Mouse (Mus musculus) urinary bladder, postnatal 14 days (tissue): ENCODE results near the gene Slc25a39.

Experiments used
- DNase-seq: peaks from one replicate; pipeline ENCODE4 v3.0.0; 2021; ENCODE audit warnings: low spot score

Gene Slc25a39

DNA sequence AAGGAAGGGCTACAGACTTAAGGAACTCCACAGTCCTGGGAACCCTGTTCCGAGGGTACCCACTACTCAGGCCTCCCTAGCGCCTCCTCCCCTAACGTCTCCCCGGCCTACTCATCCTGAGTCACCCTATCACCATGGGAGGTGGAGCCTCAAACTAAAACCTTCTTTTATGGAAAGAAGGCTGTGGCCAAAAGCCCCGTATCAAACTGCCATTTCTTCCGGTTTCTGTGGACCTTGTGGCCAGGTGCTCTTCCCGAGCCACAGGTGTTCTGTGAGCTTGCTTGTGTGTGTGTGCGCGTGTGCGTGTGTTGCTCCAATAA is 28.7 kb upstream of the Slc25a39 start:
- no peak for DNase-seq

DNA sequence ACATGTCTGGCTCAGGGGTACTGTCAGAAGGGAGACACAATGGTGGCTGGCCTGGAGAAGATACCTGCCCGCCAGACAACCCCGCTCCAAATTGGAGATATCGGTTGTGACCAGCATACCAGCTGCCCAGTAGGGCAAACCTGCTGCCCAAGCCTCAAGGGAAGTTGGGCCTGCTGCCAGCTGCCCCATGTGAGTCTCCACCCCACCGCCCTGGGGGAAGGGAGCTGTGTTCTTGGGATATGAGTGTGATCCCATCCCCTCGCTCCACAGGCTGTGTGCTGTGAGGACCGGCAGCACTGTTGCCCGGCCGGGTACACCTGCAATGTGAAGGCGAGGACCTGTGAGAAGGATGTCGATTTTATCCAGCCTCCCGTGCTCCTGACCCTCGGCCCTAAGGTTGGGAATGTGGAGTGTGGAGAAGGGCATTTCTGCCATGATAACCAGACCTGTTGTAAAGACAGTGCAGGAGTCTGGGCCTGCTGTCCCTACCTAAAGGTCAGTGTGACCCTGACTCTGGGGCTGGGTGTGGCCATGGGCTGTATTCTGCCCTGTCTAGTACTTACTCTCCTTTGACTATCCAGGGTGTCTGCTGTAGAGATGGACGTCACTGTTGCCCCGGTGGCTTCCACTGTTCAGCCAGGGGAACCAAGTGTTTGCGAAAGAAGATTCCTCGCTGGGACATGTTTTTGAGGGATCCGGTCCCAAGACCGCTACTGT is 28.2 kb upstream of the Slc25a39 start:
- peak; percentile 52 for DNase-seq

DNA sequence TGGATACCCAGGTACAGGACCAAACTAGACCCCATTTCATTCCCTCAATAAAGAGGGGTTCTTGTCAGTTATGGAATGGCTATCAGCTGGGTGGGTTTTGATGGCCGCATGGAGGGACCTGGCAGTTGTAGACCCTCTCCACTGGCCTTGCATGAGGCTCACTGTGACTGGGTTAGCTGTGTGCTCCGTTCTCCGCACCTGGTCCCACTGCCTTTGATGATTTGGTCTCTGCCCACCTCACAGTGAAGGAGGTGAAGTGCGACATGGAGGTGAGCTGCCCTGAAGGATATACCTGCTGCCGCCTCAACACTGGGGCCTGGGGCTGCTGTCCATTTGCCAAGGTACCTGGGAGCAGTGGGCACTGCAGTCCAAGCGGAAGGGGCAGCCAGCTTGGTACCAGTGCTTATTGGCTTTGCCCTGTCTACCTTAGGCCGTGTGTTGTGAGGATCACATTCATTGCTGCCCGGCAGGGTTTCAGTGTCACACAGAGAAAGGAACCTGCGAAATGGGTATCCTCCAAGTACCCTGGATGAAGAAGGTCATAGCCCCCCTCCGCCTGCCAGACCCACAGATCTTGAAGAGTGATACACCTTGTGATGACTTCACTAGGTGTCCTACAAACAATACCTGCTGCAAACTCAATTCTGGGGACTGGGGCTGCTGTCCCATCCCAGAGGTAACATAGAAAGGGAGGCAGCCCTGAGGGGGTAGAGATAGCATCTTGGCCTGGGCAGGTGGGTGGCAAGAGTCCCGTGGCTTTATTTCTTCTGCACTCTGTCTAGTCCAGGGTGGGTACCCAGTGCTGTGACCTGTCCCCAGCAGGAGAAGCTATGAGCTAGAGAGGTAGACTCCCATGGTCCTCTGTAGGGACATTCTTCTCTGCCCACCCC is 27.3 kb upstream of the Slc25a39 start:
- no peak for DNase-seq

DNA sequence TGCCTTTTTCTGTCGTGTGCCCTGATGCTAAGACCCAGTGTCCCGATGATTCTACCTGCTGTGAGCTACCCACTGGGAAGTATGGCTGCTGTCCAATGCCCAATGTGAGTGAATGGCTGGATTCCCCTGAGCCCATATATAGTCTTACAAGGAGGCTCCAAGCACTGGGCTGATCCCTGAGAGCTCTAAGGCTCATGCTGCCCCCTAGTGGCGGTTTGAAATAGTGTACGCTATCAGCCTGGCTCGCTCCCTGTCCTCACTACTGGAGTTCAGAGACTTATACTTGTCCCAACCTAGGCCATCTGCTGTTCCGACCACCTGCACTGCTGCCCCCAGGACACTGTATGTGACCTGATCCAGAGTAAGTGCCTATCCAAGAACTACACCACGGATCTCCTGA is 26.7 kb upstream of the Slc25a39 start:
- peak; percentile 87 for DNase-seq

DNA sequence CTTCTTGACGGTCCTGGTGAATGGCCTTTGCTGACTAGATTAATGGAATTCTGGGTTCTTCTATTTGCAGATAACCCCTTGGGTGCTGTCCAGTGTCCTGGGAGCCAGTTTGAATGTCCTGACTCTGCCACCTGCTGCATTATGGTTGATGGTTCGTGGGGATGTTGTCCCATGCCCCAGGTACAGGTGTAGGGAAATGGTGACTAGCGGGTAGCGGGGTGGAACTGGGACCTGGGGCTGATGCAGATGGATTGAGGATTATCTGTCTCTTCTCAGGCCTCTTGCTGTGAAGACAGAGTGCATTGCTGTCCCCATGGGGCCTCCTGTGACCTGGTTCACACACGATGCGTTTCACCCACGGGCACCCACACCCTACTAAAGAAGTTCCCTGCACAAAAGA is 26.1 kb upstream of the Slc25a39 start:
- DNase-seq: no peak

DNA sequence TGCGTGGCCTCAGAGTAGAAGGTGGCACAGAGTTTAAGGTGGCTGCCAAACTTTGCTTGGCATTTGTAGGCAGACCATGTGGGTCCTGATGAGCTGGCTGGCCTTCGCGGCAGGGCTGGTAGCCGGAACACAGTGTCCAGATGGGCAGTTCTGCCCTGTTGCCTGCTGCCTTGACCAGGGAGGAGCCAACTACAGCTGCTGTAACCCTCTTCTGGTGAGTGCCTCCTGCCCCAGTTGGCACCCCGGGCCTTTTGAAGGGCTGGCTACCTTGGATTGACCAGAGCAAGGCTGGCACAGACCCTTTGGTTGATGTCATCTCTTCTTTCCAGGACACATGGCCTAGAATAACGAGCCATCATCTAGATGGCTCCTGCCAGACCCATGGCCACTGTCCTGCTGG is 25.1 kb upstream of the Slc25a39 start:
- no peak for DNase-seq

DNA sequence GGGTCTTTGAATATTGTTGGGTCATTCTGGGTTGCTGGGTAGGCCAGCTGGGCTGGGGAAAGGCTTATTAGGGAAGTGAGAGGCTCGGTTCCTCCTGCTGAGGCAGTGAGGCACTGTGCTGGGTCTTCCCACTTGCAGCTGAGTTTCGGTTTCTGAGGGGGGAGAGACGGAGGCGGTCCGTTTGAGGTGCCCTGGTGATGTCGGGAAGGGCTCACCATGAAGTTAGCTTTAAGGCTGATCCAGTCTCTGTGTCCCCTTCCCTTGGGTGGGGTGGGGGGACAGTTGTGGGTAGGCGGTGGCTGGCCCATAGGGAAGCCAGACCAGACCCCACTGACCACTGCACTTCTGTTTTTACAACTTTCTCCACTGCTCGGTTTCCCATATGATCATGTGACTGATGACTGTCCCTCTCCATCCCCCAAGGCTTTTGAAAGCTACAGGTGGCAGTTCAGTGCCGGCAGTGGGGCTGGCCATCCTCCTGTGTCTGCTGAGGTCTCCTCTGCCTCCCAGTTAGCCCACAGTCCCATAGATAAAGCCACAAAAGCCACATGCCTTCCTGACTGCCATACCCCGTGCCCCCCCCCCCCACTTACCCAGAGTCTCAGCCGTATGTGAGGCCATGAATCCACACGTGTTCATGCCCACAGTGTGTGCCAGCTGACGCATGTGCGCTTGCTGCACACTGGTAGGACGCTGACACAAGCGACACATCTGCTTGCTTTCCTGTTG is 24.5 kb upstream of the Slc25a39 start:
- no peak for DNase-seq

DNA sequence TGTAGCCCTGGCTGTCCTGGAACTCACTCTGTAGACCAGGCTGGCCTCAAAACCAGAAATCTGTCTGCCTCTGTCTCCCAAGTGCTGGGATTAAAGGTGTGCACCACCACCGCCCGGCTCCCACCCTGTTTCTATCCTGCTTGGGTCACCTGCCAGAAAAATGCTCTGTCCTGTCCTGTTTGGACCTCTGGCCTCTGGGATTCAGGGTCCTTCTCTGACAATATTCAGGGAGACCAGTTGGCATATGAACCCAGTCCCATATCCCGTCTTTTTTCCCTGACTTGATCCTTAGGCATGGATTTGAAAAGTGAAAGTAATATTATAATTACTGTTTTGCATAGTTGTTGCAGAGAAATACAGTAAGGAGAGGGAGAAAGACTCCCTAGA is 24.0 kb upstream of the Slc25a39 start:
- no peak for DNase-seq

DNA sequence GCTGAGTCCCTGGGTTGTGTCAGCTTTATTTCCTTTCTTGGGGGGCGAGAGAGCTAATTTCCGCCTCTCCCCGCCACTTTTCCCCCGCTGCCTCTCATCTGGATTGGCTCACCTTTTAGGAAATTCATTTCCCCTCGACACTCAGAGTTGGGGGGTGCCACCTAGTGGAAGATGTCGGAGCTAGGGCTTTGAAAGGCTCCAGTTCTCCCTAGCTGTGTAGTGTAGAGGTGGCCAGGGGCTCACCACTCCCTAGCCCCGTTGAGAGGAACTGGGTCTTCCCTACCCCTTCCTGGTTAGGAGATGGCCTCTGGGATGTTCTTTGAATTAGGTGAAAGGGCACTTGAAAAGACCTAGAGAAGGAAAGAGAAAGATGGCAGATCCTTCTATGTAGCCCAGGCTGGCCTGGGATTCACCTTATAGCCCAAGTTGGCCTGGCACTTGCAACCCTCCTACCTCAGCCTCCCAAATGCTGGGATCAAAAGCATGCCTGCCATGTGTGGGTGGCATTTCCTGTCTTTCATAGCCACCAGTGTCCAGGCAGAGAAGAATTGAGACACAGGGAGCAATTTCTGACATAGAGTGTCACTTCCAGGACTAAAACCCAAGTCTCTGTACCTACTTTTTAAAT is 23.4 kb upstream of the Slc25a39 start:
- DNase-seq: peak; percentile 87

DNA sequence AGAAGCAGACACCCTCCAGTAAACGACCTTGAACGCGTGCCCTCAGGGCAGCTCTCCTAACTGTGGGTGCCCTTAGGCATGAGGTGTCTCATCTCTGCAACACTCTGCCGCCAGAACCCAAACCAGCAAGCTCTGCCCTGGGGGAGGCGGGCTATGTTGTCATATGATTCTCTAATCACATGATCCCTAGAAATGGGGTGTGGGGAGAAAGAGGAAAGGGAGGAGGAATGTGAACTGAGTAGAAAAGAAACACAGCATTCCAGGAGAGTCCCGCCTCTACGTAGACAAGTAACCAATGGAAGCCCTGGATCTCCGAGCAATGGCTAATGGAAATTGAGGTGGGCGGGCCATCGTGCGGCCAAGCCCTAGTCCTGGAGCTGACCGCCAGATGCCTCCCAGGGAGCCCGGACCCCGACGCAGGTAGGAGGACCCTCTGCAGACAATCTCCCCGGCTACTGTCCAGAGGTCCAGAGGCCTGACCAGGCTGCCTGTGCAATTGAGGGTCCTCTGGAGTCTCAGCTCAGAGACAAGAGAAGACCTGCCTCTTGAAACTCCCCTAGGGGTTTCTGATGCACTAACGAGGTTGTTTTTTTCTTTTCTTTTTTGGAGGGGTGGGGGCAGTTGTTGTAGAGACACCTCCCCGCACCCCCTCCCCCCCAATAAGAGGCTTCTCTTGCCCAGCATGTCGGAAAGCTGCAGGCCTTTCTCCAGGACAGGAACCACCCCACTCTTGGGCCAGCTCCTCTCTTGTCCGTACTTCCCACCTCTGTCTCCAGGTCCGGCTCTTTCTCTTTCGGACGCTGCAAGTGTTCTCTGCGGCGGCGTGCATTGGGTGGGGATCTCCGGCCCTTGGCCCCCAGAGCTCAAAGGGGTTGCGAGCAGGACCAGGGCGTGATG is 22.6 kb upstream of the Slc25a39 start, which contains the start of gene Grn:
Gene Grn (plus strand): TSS at position 195 of the 897 bp plus-strand sequence.
- peak; percentile 91 for DNase-seq

DNA sequence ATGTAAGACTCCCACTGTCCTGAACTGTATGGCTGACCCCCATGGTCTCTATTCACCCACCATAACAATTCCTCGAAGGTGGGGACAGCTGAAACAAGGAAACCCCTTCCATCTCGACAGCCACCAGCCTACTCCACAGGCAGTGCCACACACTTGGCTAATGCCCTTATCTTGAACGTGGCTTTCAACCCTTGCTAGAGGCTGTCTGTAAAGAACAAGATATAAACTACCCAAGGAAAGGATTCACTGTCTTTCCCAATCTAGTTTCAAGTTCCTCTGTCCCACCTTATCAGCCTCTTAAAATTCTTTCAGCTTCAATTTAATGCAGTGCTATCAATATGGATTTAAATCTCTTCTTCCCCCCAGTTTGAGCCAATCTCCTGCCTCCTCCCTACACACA is 21.8 kb upstream of the Slc25a39 start:
- no peak for DNase-seq

DNA sequence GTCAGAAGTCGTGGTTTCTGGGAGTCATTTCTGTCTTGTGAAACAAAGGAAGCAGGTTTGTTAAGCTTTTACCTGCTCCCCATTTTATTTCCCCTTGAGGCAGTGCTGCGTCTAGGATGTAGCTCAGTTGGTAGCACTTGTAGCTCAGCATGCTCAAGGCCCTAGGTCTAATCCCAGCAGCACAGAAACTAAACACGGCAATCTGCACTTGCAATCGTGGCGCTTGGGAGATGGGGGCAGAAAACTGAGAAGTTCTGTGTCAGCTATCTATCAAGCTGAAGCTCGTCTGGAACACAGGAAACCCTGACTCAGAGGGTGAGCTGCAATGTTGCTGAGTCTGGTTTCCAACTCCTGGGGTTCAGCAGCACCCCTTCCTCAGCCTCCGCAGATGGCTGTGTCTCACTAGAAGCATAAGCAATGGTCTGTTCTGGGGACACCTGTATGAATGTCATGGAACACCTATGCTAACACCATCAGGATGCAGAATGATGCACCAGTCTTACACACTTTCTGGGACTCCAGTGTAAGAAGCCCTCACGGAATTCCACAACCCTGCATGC is 21.3 kb upstream of the Slc25a39 start:
- DNase-seq: no peak

DNA sequence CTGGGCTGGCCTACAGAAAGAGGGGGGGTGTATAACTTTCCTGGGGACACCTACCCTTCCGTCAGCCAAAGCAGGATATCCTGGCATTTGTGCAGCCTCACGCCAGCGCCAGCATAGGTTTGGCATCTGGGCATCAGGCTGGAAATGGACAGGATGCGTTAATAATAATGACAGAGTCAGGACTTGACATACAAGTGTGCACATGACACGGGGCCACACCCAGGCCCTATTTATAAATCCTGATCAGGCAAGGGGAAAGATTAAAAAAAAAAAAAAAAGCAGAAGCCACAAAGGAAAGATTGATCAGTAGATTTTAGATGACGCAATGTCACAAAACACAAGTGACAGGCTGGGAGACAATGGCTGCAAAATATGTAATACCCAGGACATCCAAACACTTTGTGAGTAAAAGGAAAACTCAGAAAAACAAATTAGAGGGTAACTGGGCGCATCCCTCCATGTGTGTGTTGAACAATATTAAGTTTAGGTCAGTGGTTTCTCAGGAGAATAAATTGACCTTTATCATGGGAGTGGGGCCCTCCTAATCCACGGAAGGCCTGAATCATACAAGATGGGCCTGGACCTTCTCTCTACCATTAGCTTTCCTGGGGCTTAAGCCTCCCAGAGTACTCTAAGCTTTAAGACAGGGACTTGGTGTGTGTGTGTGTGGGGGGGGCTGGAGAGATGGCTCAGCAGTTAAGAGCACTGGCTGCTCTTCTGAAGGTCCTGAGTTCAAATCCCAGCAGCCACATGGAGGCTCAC is 18.0 kb upstream of the Slc25a39 start:
- DNase-seq: no peak

DNA sequence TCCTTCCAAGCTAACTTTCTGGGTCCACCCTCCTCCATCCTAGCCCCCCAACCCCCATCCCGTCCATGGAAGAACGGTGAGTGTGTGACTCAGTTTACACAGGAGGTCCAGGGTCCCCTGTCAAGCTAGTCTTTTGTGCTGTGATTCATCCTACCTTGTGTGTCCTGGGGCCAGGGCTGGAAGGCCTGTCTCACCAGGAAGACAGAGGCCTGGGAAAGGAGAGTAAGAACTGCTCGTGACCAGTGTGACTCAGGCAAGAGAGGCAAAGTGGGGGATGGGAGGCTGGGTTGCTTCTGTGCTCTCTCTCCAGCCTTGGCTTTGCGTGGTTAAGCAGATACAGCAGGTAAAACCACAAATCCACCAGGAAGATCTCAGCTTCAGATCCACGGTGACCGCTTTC is 16.9 kb upstream of the Slc25a39 start:
- DNase-seq: no peak

DNA sequence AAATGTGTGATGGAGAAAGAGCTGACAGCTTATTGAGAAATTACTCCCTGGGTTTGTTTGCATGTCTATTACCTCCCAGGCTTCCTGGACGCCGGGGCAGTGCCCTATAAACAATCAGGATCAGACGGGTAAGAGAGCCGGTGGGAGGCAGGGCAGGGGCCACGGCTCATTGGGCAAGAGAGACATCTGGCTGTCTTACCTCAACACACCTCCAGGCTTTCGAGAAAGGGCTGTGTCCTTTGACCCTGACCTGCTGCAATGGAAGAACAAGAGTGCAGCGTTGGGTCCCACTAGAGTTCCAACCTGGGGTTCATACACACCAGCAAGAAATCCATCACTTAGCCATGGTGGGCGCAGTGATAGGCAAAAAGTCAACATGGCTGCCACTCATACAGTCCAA is 13.8 kb upstream of the Slc25a39 start:
- no peak for DNase-seq

DNA sequence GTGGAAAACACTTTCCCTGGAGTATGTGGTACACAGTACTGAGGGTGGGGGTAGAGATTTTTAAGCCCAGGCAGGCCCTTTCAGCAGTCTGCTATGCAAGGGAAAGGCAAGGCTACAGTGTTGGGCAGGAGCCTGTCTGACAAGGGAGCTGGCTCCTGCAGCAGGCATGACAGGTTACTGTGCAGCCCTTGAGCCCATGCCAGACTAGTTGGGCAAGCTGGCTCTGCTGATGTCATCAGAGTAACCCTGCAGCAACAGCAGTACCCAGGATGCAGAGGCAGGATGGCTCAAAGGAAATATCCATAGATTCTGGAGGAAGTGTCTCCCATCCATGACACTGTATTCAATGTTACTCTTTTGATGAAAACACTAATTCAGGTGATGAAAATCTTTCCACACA is 11.1 kb upstream of the Slc25a39 start:
- no peak for DNase-seq

DNA sequence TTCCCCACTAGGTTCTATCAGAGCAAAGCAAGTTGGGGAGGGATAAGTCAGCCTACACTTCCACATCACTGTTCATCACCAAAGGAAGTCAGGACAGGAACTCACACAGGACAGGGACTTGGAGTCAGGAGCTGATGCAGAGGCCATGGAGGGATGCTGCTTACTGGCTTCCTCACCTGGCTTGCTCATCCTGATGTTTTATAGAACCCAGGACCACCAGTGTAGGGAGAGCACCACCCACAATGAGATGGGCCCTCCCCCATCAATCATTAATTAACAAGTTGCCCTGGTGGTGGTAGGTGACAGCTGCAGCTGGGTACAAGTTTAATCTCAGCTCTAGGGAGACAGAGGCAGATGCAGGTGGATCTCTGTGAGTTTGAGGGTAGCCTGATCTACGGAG is 9.4 kb upstream of the Slc25a39 start:
- no peak for DNase-seq

DNA sequence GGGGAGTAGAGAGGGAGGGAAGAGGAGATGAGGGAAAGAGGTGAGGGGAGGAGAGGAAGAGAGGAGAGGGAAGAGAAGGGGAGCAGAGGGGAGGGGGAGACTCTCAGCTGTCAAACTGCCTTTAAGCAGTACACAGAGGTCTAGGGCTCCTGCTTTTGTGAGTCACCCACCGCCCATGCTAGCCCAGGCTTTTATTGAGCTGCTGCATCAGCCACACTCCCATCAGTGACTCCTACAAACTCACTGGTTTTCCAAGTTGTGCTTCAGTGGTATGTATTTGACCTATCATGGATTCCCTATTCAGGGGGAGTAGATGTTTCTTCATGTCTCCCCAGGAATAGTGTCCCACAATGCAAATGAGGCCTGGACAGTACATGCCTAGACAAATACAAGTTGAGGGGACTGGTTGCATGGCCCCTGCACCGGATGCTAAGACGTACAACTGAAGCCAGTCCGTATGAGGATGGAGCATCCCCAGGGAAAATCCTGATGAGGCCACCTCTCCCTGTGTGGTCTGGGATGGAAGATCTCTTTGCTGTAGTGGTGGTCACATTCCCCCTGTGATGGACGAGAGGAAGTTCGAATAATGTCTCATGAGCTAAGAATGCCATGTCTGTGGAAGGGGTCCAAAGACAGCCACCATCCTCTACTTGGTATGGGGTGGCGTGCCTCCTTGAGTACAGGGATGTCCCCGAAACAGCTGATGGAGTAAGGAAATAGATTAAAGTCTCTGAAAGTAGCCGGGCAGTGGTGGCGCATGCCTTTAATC is 7.5 kb upstream of the Slc25a39 start:
- no peak for DNase-seq

DNA sequence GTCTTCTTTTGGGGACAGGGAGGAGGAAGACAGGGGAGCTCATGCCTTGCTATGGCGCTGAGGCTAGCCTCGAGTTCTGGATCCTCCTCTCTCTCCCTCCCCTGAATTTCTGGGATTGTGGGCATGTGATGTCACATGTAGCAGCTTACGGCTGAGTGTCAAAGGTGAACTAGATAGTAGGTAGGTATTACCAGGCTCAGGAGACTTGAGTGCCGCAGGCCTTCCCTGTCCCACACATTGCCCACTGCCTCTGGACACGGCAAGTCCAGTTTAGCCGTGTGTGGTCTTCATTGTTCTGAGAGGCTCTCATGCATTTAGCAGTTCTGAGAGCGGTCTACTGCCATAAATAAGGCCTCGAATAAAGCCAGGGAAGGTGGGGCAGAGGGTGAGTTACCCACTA is 5.3 kb upstream of the Slc25a39 start:
- DNase-seq: no peak

DNA sequence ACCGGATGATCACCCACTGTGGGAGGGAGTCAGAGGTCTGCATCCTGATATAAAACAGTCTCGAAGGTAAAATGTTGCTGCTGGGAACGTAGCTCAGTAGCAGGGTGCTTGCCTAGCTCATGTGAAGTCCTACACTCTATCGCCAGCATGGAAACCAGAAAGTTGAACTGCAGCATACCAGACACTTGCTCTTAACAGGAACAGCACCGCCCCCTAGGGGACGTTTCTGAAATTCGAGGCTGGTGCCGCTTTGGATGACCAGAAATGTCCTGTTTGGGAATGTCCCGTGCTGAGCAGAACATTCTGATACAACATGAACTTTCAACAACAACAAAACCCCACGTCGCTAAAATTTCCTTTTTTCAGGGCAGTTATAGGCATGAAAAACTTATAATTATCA is 4.0 kb upstream of the Slc25a39 start:
- peak; percentile 95 for DNase-seq
